Mouse (Mus musculus) intestine, embryonic 15.5 days (tissue): ENCODE measurements around the gene Casp7. TPM values are rescaled to one million over a fixed set of nuclear protein-coding genes. Genes with fewer than 3 reads are reported as not detected.

ENCODE experiments used
- ATAC-seq: fragments of 200-750 bp; cut with Nextera tagmentation; 2 replicates; pipeline ENCODE4 v1.8.0; 2017; ENCODE audit warnings: moderate TSS enrichment, moderate library complexity
- H3K27ac ChIP-seq: fragments of 300-500 bp; sonication (generic); 2 replicates; pipeline ENCODE4 v1.5.1; 2015; ENCODE audit warnings: mild to moderate bottlenecking, inconsistent platforms
- H3K27me3 ChIP-seq: fragments of 300-500 bp; sonication (generic); replicated peaks from 2 replicates; pipeline ENCODE4 v1.6.1; 2015; ENCODE audit warnings: inconsistent platforms
- H3K36me3 ChIP-seq: fragments of 300-500 bp; sonication (generic); 2 replicates; pipeline ENCODE4 v1.6.1; 2015; ENCODE audit warnings: inconsistent platforms
- H3K4me1 ChIP-seq: fragments of 300-500 bp; sonication (generic); replicated peaks from 2 replicates; pipeline ENCODE4 v1.6.1; 2015; ENCODE audit warnings: inconsistent platforms
- H3K4me2 ChIP-seq: fragments of 300-500 bp; sonication (generic); replicated peaks from 2 replicates; pipeline ENCODE4 v1.6.1; 2015; ENCODE audit warnings: mild to moderate bottlenecking, inconsistent platforms
- H3K4me3 ChIP-seq: fragments of 300-500 bp; sonication (generic); replicated peaks from 2 replicates; pipeline ENCODE4 v1.5.1; 2015; ENCODE audit warnings: inconsistent platforms
- H3K9ac ChIP-seq: fragments of 300-500 bp; sonication (generic); 2 replicates; pipeline ENCODE4 v1.6.1; 2015; ENCODE audit warnings: inconsistent platforms
- H3K9me3 ChIP-seq: fragments of 300-500 bp; sonication (generic); 2 replicates; pipeline ENCODE4 v1.6.1; 2016; ENCODE audit warnings: inconsistent platforms
- WGBS: fragments of 180-500 bp; shearing (Covaris S2); methylation state at CpG from one replicate; pipeline ENCODE4 v1.1.7; 2015; 5-methylcytosine and 5-hydroxymethylcytosine counted together
- polyA plus RNA-seq: library from polyadenylated mRNA; unstranded; fragments of >200 nt; fragmentation: Nextera tagmentation; extraction: Ambion mirVana; gene quantifications from 2 replicates; pipeline ENCODE4 v1.2.1, GENCODE M21; 2015

The Casp7 gene
- polyA plus RNA-seq, 1 experiment from 2014 or later: 35.5 TPM

- no peak overlapping the region for H3K4me2 ChIP-seq
- no peak for ATAC-seq
- H3K9me3 ChIP-seq: no peaks in the 10 kb centered on the region
- no peak overlapping the region for H3K4me3 ChIP-seq
- H3K27ac ChIP-seq: 0 out of 2 replicates have a peak overlapping the region, but pooled peaks have one; percentile 68
- no peaks in the 10 kb centered on the region for H3K27me3 ChIP-seq
- H3K36me3 ChIP-seq: no peaks in the 10 kb centered on the region
- peaks cover 7% of the 10 kb centered on the region for H3K4me1 ChIP-seq
- H3K9ac ChIP-seq: no peak overlapping the region
- WGBS: 79% methylated on average over 13 of the region's 13 CpGs
Measured at GRCm38 (mm10) chr19:56484630-56485375, 87.9 kb downstream of the Casp7 start.

GRCm38 (mm10) chr19:56485376-56486271 lies 88.7 kb downstream of the Casp7 start:
- H3K4me1 ChIP-seq: peaks cover 7% of the 10 kb centered on the region

GRCm38 (mm10) chr19:56486926-56487325 lies 90.0 kb downstream of the Casp7 start:
- Histone ChIP-seq H3K9me3 (no peaks in the 10 kb centered on the region), H3K4me3 (no peak overlapping the region), H3K36me3 (no peaks in the 10 kb centered on the region), H3K27ac (no peak overlapping the region), H3K9ac (no peak overlapping the region), H3K4me2 (no peak overlapping the region), H3K4me1 (peaks cover 7% of the 10 kb centered on the region), H3K27me3 (no peaks in the 10 kb centered on the region)
- ATAC-seq: no peak
- 63% methylated on average over 7 of the region's 7 CpGs for WGBS

More at GRCm38 (mm10) chr19:56485376-56486271, 88.7 kb downstream of the Casp7 start:
- Histone ChIP-seq H3K4me2 (peak overlapping the region; percentile 17; the same call in 1 of the 2 replicates), H3K36me3 (no peaks in the 10 kb centered on the region), H3K9ac (no peak overlapping the region), H3K9me3 (no peaks in the 10 kb centered on the region), H3K27ac (peak overlapping the region; percentile 68), H3K27me3 (no peaks in the 10 kb centered on the region), H3K4me3 (no peak overlapping the region)
- WGBS: 44% methylated on average over 13 of the region's 13 CpGs
- peak; percentile 78 for ATAC-seq

- Histone ChIP-seq H3K27ac (no peak overlapping the region), H3K4me2 (no peak overlapping the region), H3K27me3 (no peaks in the 10 kb centered on the region), H3K9me3 (no peaks in the 10 kb centered on the region), H3K4me1 (peaks cover 7% of the 10 kb centered on the region), H3K9ac (no peak overlapping the region), H3K4me3 (no peak overlapping the region), H3K36me3 (no peaks in the 10 kb centered on the region)
- no peak for ATAC-seq
- 96% methylated on average over 2 of the region's 2 CpGs for WGBS
Measured at GRCm38 (mm10) chr19:56487339-56487738, 90.4 kb downstream of the Casp7 start.

GRCm38 (mm10) chr19:56489601-56490000 lies 92.7 kb downstream of the Casp7 start:
- H3K9ac ChIP-seq: no peak overlapping the region
- 78% methylated on average over 6 of the region's 6 CpGs for WGBS

More at GRCm38 (mm10) chr19:56489601-56490000, 92.7 kb downstream of the Casp7 start:
- Histone ChIP-seq H3K4me1 (peaks cover 7% of the 10 kb centered on the region), H3K36me3 (no peaks in the 10 kb centered on the region), H3K27me3 (no peaks in the 10 kb centered on the region), H3K4me3 (no peak overlapping the region), H3K4me2 (no peak overlapping the region), H3K9me3 (no peaks in the 10 kb centered on the region), H3K27ac (no peak overlapping the region)
- no peak for ATAC-seq

Other genes with a start within 250 kb of the Casp7 start
- 15.2 and 19.6 TPM in 2 replicates for gene Habp2, start 110.0 kb upstream of the Casp7 start, polyA plus RNA-seq
- 0.20 and 0.32 TPM in 2 replicates for gene Nrap, start 7.1 kb upstream of the Casp7 start, polyA plus RNA-seq
- 0.49 and 0.72 TPM in 2 replicates for gene Plekhs1, start 64.5 kb downstream of the Casp7 start, polyA plus RNA-seq
- gene Dclre1a, start 151.1 kb downstream of the Casp7 start, polyA plus RNA-seq: 22.4 and 25.1 TPM in 2 replicates
- 14.1 and 15.9 TPM in 2 replicates for gene Nhlrc2, start 151.1 kb downstream of the Casp7 start, polyA plus RNA-seq